Mouse (Mus musculus) thymus, postnatal 36 days (tissue): ENCODE results near the gene Ankrd13c.
"Not testable (repeated sequence)": the region's sequence is repeated elsewhere in the genome, so short reads cannot be mapped to it uniquely, and the experiment has no call there.

Source experiments
- DNase-seq, 2 experiments: peaks; one replicate each; pipeline ENCODE4 v3.0.0; 2022; ENCODE audit warnings: mixed read lengths in 2 of 2

Ankrd13c gene

GRCm38 (mm10) chr3:157946843-157947358 lies at the start of gene Ankrd13c:
Gene Ankrd13c (plus strand): TSS chr3:157947239.
- DNase-seq: peak; percentile 90

- no peak for DNase-seq
Observed at GRCm38 (mm10) chr3:157897645-157898044, 49.4 kb upstream of the Ankrd13c start.

GRCm38 (mm10) chr3:157899986-157900385 lies 47.1 kb upstream of the Ankrd13c start:
- no peak for DNase-seq

- DNase-seq: no peak
Observed at GRCm38 (mm10) chr3:157901721-157902120, 45.3 kb upstream of the Ankrd13c start.

- no peak for DNase-seq
Observed at GRCm38 (mm10) chr3:157908166-157908565, 38.9 kb upstream of the Ankrd13c start.

GRCm38 (mm10) chr3:157910262-157910661 lies 36.8 kb upstream of the Ankrd13c start:
- DNase-seq: no peak

GRCm38 (mm10) chr3:157912155-157912554 lies 34.9 kb upstream of the Ankrd13c start:
- no peak for DNase-seq

- DNase-seq: no peak
Observed at GRCm38 (mm10) chr3:157916336-157916735, 30.7 kb upstream of the Ankrd13c start.

GRCm38 (mm10) chr3:157921376-157921775 lies 25.7 kb upstream of the Ankrd13c start:
- no peak for DNase-seq

GRCm38 (mm10) chr3:157923268-157923835 lies 23.7 kb upstream of the Ankrd13c start:
- no peak for DNase-seq

- peak; percentile 54 to 72 for DNase-seq
Observed at GRCm38 (mm10) chr3:157924692-157925328, 22.2 kb upstream of the Ankrd13c start, which contains the start of gene Cth. Gene Cth (minus strand): TSS chr3:157925077.

- DNase-seq: no peak
Observed at GRCm38 (mm10) chr3:157925706-157926510, 21.1 kb upstream of the Ankrd13c start.

- no peak for DNase-seq
Observed at GRCm38 (mm10) chr3:157926761-157927160, 20.3 kb upstream of the Ankrd13c start.

GRCm38 (mm10) chr3:157928731-157929130 lies 18.3 kb upstream of the Ankrd13c start:
- DNase-seq: no peak

DNA sequence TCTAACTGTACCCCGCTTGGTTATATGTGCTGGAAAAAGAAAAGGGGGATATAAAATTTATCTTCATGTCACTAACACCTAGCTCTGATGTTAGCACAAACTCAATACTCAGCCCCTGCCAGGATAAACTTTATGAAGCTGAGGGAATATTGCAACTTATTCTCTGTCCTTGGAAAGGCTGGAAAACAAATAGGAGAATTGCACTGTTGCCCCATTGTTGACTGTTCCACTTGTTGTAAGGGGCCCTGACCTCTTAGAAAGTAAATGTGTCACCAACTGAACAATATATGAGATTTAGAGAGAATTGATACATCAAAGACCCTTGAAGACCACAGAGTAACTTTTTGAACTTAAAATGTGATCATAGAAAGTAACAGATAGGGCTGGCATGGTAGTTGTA lies 17.6 kb upstream of the Ankrd13c start:
- DNase-seq: no peak

DNA sequence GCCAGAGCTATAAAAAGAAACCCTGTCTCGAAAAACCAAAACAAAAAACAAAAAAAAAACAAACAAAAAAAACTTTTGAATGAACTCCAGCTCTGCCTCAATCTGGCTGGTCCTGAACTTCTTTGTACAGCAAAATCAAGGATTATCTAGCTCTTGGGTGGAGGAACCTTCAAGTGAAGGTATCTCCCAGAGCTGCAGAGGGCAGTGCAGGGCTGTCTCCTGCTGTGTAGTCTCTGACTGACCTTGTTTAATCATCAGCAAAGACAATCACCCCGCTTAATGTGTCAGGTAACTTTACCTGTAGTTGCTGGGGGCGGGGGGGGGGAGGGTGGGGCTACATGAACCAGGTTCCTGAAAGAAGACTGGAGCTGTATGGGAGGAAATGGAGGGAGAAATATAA lies 15.4 kb upstream of the Ankrd13c start:
- DNase-seq: peak in 1 of 2 experiments; percentile 6

- DNase-seq: no peak
Observed at GRCm38 (mm10) chr3:157932074-157932473, 15.0 kb upstream of the Ankrd13c start.

DNA sequence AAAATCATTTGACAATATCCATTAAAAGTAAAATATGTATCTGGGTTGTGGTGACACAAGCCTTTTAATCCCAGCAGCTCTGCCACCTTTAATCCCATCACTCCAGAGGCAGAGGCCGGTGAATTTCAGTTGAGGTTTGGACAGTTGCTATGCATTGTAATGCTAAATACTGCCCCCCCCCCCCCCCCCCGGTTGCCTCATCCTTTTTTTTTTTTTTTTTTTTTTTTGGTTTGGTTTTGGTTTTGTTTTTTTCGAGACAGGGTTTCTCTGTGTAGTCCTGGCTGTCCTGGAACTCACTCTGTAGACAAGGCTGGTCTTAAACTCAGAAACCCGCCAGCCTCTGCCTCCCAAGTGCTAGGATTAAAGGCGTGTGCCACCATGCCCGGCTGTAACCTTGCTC lies 13.8 kb upstream of the Ankrd13c start:
- not testable (repeated sequence) for DNase-seq

DNA sequence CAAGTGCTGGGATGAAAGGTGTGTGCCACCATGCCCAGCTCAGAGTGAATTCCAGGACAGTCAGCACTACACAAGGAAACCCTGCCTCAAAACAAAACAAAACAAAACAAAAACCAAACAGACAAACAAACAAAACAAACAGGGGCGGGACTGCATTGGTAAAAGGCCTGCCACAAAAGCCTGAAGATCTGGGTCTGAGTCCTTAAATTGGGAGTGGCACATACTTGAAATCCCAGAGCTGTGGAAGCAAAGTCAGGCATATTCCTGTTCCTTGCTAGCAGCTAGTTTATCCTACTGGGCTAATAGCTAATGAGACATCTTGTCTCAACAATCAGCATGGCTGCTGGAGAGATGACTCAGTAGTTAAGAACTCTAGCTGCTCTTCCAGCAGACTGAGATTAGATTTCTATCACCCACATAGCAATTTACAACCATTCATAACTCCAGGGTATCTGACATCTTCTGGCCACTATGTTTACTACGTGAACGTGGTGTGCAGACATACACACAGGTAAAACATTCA lies 12.7 kb upstream of the Ankrd13c start:
- no peak for DNase-seq

- DNase-seq: no peak
Observed at GRCm38 (mm10) chr3:157938585-157938984, 8.5 kb upstream of the Ankrd13c start.

GRCm38 (mm10) chr3:157947383-157948280 lies 593 bp downstream of the Ankrd13c start:
- DNase-seq: peak in 1 of 2 experiments; percentile 61

- DNase-seq: no peak
Observed at GRCm38 (mm10) chr3:157952716-157953115, 5.7 kb downstream of the Ankrd13c start.
